Mouse (Mus musculus): Measurements from ENCODE around the gene Ncdn.

DNA sequence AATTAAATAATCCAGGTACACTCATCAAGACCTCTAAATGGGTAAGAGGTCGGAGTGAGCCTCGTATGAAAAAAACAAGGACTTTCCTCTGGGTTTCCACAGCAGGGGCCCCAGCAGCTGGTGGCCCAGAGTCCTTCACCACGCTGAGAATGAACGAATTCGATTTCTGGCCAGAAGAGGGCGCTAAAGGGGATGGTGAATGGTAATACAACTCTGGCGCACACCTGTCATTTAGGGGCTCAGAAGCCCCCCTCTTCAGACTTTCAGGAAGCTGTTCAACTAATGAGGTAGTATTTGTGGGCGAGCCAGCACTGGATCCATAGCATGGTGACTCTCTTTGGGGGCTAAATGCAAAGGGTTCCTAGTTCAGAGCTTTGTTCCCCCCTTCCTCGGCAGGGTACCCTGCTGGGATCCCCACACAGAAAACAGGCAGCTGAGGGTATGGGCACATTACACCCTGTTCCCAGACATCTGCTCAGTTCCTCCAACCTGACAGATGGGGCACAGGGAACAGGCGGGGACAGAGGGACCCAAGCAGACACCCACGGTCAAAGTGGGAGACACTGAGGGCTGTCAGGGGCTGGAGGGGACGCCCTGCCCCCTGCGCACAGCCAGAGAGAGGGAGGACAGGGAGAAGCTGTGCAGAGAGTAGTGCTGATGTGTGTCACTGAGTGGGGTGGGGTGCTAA lies 7.6 kb downstream of the Ncdn start:
- no peak for TF ChIP-seq GATA1 (IDR thresholded peaks at IDR 0.05; ENCODE audit: low read length)
- TF ChIP-seq TAL1 (IDR thresholded peaks at IDR 0.05; ENCODE audit: low read length) = no peak

Measured in erythroblast, embryonic 14.5 days (primary cell).